Mouse (Mus musculus): Measurements from ENCODE around the gene Grpel1. TPM values are rescaled to one million over a fixed set of nuclear protein-coding genes. Genes with fewer than 3 reads are reported as not detected.

Grpel1 gene
- total RNA-seq, 1 experiment from 2014 or later, result 18.2 TPM

DNA sequence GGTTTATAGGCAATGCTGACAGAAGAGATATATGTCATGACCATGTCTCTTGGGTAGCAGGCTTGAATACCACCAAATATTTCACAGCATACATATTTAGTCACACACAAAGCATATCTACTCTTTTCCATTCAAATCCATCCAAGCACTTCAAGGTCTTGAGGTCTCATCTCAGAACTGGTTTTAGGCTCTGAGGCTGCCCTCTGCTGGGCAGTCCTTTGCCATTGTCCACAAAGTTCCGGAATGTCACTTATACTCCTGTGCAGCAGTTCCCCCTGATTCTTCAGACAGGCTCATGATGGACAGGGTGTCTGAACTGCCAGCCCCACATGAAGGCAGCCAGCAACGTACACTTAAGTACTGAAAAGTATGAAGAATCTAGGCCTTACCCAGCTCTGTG, 24.4 kb downstream of the Grpel1 start:
- no peak for ATAC-seq (ENCODE audit: extremely low read depth, insufficient number of reproducible peaks, low FRiP score, poor library complexity, severe bottlenecking)

DNA sequence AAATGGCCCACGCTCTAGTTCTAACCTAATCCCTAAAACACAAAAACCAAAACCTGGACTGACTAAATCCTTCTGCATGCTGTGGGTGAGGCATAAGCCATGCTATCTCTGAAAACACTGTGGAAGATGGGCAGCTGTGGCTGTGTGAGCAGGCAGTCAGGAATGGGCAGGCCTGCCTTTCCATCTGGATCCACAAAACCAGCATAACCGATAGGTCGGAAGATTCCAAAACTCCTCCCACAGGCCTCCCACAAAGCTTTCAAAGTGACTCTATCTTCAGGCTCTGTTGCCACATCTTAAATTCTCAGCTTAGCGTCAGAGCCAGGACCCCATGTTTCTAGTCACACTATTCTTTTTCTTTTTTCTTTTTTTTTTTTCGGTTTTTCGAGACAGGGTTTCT, 29.1 kb downstream of the Grpel1 start:
- no peak for ATAC-seq (ENCODE audit: extremely low read depth, insufficient number of reproducible peaks, low FRiP score, poor library complexity, severe bottlenecking)

DNA sequence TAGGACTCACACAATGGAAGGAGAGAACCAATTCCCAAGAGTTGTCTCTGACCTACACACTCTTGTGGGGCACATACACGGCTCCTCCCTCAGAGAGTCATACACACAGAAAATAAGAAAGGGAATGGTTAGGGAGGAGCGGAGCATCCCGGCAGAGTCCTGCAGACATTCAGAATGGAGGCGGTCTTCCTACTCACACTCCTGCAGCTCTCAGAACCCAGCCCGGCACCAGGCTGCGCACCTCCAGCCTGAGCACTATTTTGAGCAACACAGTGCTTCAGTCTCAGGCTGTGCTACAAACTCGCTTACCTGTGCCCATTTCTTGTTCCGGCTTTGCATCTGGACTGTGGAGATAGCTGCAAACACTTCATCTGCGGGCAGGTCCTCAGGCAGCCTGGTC, 29.9 kb downstream of the Grpel1 start:
- no peak for ATAC-seq (ENCODE audit: extremely low read depth, insufficient number of reproducible peaks, low FRiP score, poor library complexity, severe bottlenecking)

DNA sequence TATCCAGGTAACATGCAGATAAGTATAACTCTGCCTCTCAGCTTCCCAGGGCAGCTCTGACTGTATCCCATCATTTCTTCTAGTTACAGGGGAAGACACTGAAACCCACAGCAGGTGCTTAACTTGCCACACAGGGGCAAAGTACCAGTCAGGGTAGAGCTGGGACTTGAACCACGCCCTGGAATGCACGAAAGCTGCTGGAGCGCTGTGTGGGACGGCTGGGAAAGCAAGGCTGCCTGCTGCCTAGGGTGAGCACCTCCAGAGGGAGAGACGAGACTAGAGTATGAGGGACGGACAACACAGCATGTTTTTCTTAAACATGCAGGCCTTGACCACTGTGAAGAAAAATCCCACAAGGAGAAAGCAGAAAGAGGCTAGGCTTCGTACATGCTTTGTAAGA, 40.4 kb downstream of the Grpel1 start:
- ATAC-seq (ENCODE audit: extremely low read depth, insufficient number of reproducible peaks, low FRiP score, poor library complexity, severe bottlenecking), result no peak

DNA sequence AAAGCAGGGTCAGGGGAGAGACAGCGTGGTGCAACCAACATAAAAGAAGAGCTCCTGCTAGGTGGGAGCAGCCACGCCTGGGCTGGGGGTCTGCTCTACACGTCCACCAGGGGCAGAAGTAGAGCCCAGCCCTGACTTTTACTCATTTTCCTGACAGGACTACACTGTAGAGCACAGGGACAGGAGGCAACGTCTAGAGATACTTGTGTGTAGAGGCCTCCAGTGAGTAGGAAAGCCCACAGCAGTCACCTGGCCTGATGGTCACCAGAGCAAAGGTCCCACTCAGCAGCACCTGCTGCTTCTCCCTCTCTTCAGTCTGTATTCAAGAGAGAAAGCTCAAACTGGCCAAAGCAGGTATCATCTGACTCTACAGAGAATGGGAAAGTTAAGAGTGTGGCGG, 40.8 kb downstream of the Grpel1 start:
- no peak for ATAC-seq (ENCODE audit: extremely low read depth, insufficient number of reproducible peaks, low FRiP score, poor library complexity, severe bottlenecking)

DNA sequence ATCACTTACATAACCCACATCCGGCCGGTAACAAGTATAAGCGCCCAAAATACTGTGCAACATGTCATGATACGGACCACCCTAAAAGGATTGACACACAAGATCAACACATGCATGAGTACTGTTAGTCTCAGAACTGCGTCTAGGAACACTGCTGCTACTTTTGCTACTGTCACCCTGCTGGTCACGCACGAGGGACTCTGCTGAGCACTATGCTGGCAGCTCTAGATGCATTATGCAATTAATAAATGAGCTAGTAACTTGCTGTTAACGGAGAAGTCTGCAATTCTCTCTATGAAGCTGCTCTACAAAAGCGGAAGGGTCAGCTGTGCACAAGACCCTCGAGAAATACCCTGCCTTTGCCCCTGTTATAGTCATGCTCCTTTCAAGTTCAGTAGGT, 43.6 kb downstream of the Grpel1 start:
- no peak for ATAC-seq (ENCODE audit: extremely low read depth, insufficient number of reproducible peaks, low FRiP score, poor library complexity, severe bottlenecking)

DNA sequence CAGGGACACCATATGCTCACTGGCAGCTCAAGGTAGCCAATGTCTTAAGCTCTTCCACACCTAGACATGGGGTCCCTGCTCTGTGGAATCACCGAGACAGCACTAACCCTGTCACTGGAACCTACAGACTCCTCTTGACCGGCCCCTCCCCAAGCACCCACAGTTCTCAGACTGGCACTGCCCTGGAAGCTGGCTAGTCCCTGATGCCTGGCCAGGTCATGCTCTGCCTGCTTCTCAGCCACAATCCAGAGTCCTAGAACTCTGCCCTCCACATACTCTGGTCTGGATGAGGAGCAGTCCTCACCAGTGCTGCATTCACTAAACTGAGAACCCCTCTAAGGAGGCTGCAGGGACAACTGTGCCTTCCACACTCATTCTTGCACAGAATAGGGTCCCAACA, 46.2 kb downstream of the Grpel1 start:
- ATAC-seq (ENCODE audit: extremely low read depth, insufficient number of reproducible peaks, low FRiP score, poor library complexity, severe bottlenecking), result no peak

DNA sequence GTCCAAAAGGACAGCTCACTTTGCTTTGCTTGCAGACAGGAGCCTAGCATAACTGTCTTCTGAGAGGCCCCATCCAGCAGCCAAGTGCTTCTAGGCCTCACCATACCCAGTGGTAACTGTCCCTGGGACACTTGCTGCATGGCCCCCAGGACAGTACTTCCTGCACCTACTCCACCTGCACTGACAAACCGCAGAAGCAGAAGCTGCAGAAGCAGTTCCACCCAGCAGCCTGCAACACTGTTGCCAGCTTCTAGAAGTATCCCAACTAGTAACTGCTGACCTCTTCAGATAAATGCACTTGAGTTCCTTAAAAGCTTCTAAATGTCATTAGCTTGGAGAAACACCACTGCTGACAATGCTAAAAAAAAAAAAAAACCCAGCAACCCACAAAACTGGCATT, 50.3 kb downstream of the Grpel1 start:
- no peak for ATAC-seq (ENCODE audit: extremely low read depth, insufficient number of reproducible peaks, low FRiP score, poor library complexity, severe bottlenecking)

DNA sequence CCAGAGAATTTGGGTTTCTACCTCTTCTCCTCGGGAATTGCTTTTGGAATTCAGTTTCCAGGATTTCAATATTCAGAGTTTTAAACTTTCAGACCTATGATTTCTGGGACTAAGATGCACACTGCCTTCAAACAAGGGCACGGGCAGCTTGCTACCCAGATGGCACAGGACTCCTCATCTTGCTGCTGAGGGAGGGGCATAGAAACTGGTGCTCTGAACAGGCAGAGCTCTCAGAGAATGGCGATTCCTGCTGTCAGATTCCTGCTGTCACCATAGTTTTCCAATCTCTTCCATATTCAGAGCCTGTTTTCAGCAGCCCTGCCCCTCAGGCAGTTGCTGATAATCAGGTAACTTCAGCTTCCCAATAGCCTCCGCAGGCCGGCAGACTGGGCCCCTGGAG, 50.8 kb downstream of the Grpel1 start:
- ATAC-seq (ENCODE audit: extremely low read depth, insufficient number of reproducible peaks, low FRiP score, poor library complexity, severe bottlenecking), result no peak

DNA sequence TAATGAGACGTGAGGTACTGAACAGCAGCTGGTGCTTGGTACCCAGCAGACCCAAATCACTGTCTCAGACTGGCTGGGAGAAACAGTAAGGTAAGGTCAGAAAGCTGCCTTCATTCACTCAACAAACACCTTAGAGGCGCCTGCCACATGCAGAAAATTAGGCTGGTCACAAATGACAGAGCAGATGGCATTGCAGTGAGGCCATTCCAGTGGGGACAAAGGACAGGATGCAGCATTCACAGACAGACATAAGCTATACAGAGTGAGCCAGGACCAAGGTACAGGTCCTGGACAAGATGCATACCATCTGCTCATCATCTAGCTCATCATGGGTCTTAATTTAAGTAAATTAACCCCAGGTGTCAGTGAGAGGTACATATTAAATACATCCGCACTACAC, 52.8 kb downstream of the Grpel1 start:
- no peak for ATAC-seq (ENCODE audit: extremely low read depth, insufficient number of reproducible peaks, low FRiP score, poor library complexity, severe bottlenecking)

DNA sequence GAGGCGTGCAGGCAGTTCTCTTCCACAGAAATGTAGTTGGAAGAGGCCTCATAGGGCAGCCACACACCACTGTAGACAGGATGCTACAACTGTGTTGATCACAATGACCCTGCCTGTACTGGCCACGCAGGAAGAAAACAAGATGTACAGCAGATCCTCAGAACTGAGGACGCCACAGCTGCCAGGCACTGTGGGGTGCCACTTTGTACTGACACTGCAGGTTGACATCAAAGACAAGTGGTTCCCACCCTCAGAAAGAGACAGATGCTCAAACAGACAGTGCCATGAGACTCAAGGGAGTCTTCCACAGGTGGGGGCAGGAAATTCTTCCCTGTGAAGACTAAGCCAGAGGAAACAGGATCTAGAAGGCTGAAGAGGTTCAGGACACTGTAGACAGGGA, 55.0 kb downstream of the Grpel1 start:
- ATAC-seq (ENCODE audit: extremely low read depth, insufficient number of reproducible peaks, low FRiP score, poor library complexity, severe bottlenecking), result no peak

DNA sequence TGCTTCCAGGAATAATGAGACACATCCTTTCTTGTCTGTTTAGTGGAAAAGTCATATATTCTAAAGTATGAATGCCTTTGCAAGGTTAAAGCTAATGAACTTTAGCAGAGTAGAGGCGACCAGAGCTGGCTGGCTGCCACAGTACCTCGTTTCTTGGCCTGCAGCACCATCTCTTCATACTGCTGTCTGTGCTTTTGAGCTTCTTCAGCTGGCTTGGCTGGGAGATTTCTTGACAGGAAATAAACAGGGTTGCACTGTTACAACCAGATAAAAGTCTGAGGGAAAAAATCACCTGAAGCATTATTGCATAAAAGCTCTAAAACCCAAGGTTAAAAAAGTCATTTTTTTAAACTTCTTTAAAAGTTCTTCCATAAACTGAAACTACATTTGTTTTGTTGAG, 58.0 kb downstream of the Grpel1 start:
- ATAC-seq (ENCODE audit: extremely low read depth, insufficient number of reproducible peaks, low FRiP score, poor library complexity, severe bottlenecking), result no peak

DNA sequence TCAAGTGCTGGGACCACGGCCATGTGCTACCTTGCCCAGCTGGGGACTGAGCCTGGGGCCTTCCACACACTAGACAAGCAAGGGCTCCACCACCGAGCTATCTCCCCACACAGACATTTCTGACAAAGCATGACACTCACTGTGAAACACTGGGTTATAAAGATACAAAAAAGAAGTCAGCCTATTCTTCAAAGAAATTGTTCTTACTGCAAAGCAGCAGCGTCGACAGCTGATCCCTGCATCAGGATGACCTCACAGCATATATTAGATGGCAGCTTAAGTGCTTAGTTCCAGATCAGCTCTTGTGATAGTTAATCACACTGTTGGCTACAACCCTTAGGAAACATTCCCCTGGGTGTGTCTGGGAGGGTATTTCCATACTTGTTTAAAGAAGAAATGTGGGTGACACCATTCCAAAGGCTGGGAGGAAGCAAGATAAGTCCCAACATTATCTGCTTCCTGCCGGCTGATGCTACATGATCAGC, 58.5 kb downstream of the Grpel1 start:
- ATAC-seq (ENCODE audit: extremely low read depth, insufficient number of reproducible peaks, low FRiP score, poor library complexity, severe bottlenecking), result no peak

Other genes with a start within 250 kb of the Grpel1 start
- 2.5 and 2.8 TPM in 2 replicates for gene Sorcs2, start 66.9 kb upstream of the Grpel1 start, total RNA-seq (2017)
- 26.4 and 28.9 TPM in 2 replicates for gene Tada2b, start 19.3 kb downstream of the Grpel1 start, total RNA-seq (2017)
- 0.35 and 0.49 TPM in 2 replicates for gene Ccdc96, start 19.6 kb downstream of the Grpel1 start, total RNA-seq (2017)
- gene Tbc1d14, start 128.3 kb downstream of the Grpel1 start, total RNA-seq (2017), result 141 and 144 TPM in 2 replicates
- gene D5Ertd579e, start 231.0 kb downstream of the Grpel1 start, total RNA-seq (2017), result 40.3 and 40.4 TPM in 2 replicates